Mouse (Mus musculus) embryonic fibroblast, embryonic 13.5 days (primary cell): ENCODE measurements around the gene Sf3b1.
"Not testable (repeated sequence)": the region's sequence is repeated elsewhere in the genome, so short reads cannot be mapped to it uniquely, and the experiment has no call there.

ENCODE experiments used
- CTCF ChIP-seq: IDR thresholded peaks from 2 replicates; pipeline ENCODE4 v1.5.1; 2011; ENCODE audit warnings: mild to moderate bottlenecking, control low read depth, low read length, moderate library complexity, borderline replicate concordance; ENCODE audit not compliant: insufficient read depth
- POLR2A ChIP-seq: IDR thresholded peaks from 2 replicates; pipeline ENCODE4 v1.6.1; 2011; ENCODE audit warnings: low read depth, mild to moderate bottlenecking, control low read depth, low read length, moderate library complexity

- not testable (repeated sequence) for TF ChIP-seq CTCF, POLR2A
These were observed 31.1 kb upstream of the Sf3b1 start for GRCm38 (mm10) chr1:55058383-55058782.
